Mouse (Mus musculus) ES-Bruce4 (cell line): ENCODE results near the gene Trim26. TPM values are rescaled to one million over a fixed set of nuclear protein-coding genes. Genes with fewer than 3 reads are reported as not detected.
A peak's percentile ranks its signal among the peaks of the same experiment; 100 is the strongest.
"Not testable (repeated sequence)": the region's sequence is repeated elsewhere in the genome, so short reads cannot be mapped to it uniquely, and the experiment has no call there.

Experiments
- H3K27ac ChIP-seq: 2 replicates; pipeline ENCODE4 v1.5.1; 2012; ENCODE audit warnings: low read length, inconsistent platforms; ENCODE audit not compliant: insufficient read depth
- H3K27me3 ChIP-seq: 2 replicates; pipeline ENCODE4 v1.6.1; 2012; ENCODE audit warnings: mild to moderate bottlenecking, low read length, inconsistent platforms; ENCODE audit not compliant: control insufficient read depth, poor library complexity, insufficient read depth, severe bottlenecking
- H3K36me3 ChIP-seq: 2 replicates; pipeline ENCODE4 v1.6.1; 2012; ENCODE audit warnings: inconsistent platforms, mild to moderate bottlenecking, low read length, moderate library complexity; ENCODE audit not compliant: control insufficient read depth, poor library complexity, insufficient read depth, severe bottlenecking
- H3K4me1 ChIP-seq: one replicate; pipeline ENCODE4 v1.8.1; 2011; ENCODE audit warnings: low read length; ENCODE audit not compliant: control insufficient read depth, insufficient read depth
- H3K4me3 ChIP-seq: 2 replicates; pipeline ENCODE4 v1.5.1; 2011; ENCODE audit warnings: low read depth, mild to moderate bottlenecking, low read length
- H3K9ac ChIP-seq: 2 replicates; pipeline ENCODE4 v1.6.1; 2012; ENCODE audit warnings: low read depth, mild to moderate bottlenecking, inconsistent platforms; ENCODE audit not compliant: poor library complexity, severe bottlenecking
- H3K9me3 ChIP-seq: replicated peaks from 2 replicates; pipeline ENCODE4 v1.6.1; 2012; ENCODE audit warnings: mild to moderate bottlenecking, low read length, inconsistent platforms; ENCODE audit not compliant: control insufficient read depth, poor library complexity, insufficient read depth, severe bottlenecking
- CTCF ChIP-seq: IDR thresholded peaks from one replicate; pipeline ENCODE4 v1.8.1; 2011; ENCODE audit warnings: low read depth, low read length
- EP300 ChIP-seq: IDR thresholded peaks from 2 replicates; pipeline ENCODE4 v1.6.1; 2011; ENCODE audit warnings: low read depth, low read length; ENCODE audit not compliant: insufficient read depth
- POLR2A ChIP-seq: IDR thresholded peaks from one replicate; pipeline ENCODE4 v1.8.1; 2011; ENCODE audit warnings: low read length; ENCODE audit not compliant: insufficient read depth
- polyA plus RNA-seq: library from polyadenylated mRNA; stranded (reverse); fragments of >200 nt; gene quantifications from 2 replicates; pipeline ENCODE4 v1.2.4, GENCODE M21; 2011; ENCODE audit warnings: low read depth; ENCODE audit not compliant: missing spikeins, insufficient read depth, insufficient read length

Gene Trim26
- polyA plus RNA-seq, 1 experiment, result 53.2 TPM

GRCm38 (mm10) chr17:36890073-36890903, 53.4 kb downstream of the Trim26 start, which contains the start of gene Trim40:
Gene Trim40, minus strand, starts transcription at chr17:36890123.
- Histone ChIP-seq H3K27ac (no peak within 1 kb of the TSS), H3K9me3 (no peaks in the 10 kb centered on the region)

GRCm38 (mm10) chr17:36891496-36891895, 54.6 kb downstream of the Trim26 start:
- H3K9ac ChIP-seq, H3K27ac ChIP-seq, H3K9me3 ChIP-seq, H3K4me3 ChIP-seq, H3K36me3 ChIP-seq, H3K27me3 ChIP-seq, H3K4me1 ChIP-seq: not testable (repeated sequence)

More at GRCm38 (mm10) chr17:36890073-36890903, 53.4 kb downstream of the Trim26 start, which contains the start of gene Trim40:
- Histone ChIP-seq H3K4me3 (no peak within 1 kb of the TSS), H3K9ac (no peak within 1 kb of the TSS), H3K4me1 (no peaks in the 10 kb centered on the region), H3K27me3 (no peaks in the 10 kb centered on the region), H3K36me3 (no peaks in the 10 kb centered on the region)
- no peak for TF ChIP-seq EP300
- no peak for TF ChIP-seq CTCF
- no peak for TF ChIP-seq POLR2A

- Histone ChIP-seq H3K27me3 (no peaks in the 10 kb centered on the region), H3K9ac (no peak overlapping the region)
Measured at GRCm38 (mm10) chr17:36892362-36892761, 55.4 kb downstream of the Trim26 start.

GRCm38 (mm10) chr17:36893387-36893786, 56.5 kb downstream of the Trim26 start:
- Histone ChIP-seq H3K4me3 (no peak overlapping the region), H3K27ac (no peak overlapping the region), H3K27me3 (no peaks in the 10 kb centered on the region), H3K4me1 (no peaks in the 10 kb centered on the region), H3K9ac (no peak overlapping the region), H3K36me3 (no peaks in the 10 kb centered on the region), H3K9me3 (no peaks in the 10 kb centered on the region)
- no peak for TF ChIP-seq EP300
- no peak for TF ChIP-seq CTCF
- TF ChIP-seq POLR2A, result no peak

More at GRCm38 (mm10) chr17:36892362-36892761, 55.4 kb downstream of the Trim26 start:
- Histone ChIP-seq H3K4me3 (no peak overlapping the region), H3K4me1 (no peaks in the 10 kb centered on the region), H3K36me3 (no peaks in the 10 kb centered on the region), H3K27ac (no peak overlapping the region), H3K9me3 (no peaks in the 10 kb centered on the region)
- TF ChIP-seq POLR2A, result no peak
- peak; percentile 37 for TF ChIP-seq CTCF

GRCm38 (mm10) chr17:36896583-36896982, 59.6 kb downstream of the Trim26 start:
- Histone ChIP-seq H3K36me3 (no peaks in the 10 kb centered on the region), H3K9ac (no peak overlapping the region), H3K4me1 (no peaks in the 10 kb centered on the region), H3K27me3 (no peaks in the 10 kb centered on the region), H3K27ac (no peak overlapping the region), H3K4me3 (no peak overlapping the region), H3K9me3 (no peaks in the 10 kb centered on the region)
- TF ChIP-seq POLR2A (no peak), CTCF (peak; percentile 15), EP300 (no peak)

- Histone ChIP-seq H3K4me3 (no peak overlapping the region), H3K9me3 (no peaks in the 10 kb centered on the region), H3K27me3 (no peaks in the 10 kb centered on the region), H3K9ac (no peak overlapping the region), H3K36me3 (no peaks in the 10 kb centered on the region), H3K27ac (no peak overlapping the region), H3K4me1 (no peaks in the 10 kb centered on the region)
- TF ChIP-seq EP300 (no peak), POLR2A (no peak), CTCF (no peak)
Measured at GRCm38 (mm10) chr17:36897065-36897464, 60.1 kb downstream of the Trim26 start.
